Mouse (Mus musculus) lung, adult 10 weeks (tissue): Measurements from ENCODE around the gene Zfp78. TPM values are rescaled to one million over a fixed set of nuclear protein-coding genes. Genes with fewer than 3 reads are reported as not detected.

Experiments
- polyA plus RNA-seq: library from polyadenylated mRNA; stranded (reverse); fragments of 350-450 nt; fragmentation: Illumina TruSeq; extraction: RNeasy Lipid Tissue Mini Kit (QIAGEN cat#74804); gene quantifications from one replicate; pipeline ENCODE4 v1.2.3, GENCODE M21; 2014; ENCODE audit warnings: low read depth, low replicate concordance; ENCODE audit not compliant: insufficient read depth

The Zfp78 gene
- 1.1 TPM for polyA plus RNA-seq

DNA sequence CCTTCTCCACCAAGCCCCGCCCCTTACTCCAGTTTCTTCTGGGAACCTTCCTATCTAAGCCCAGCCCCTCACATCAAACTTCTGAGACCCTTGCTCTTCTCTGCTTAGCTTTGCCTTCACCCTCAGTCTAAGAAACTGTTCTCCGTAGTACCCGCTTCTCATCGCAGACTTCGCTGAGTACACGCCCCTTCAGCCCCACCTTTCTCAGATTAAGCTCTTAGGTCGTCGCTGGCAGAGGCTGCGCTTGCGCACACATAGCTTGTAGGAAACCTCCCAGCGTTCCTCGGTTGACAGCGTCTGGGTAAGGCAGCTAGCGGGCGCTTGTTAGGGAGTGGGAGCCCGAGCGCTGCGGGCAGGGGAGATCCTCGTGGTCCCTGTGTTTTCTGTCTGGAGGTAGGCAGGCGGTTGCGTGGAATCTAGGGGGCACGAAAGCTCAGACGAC, at the start of gene Zfp78:
TSS of gene Zfp78 (plus strand) at position 234 of the 442 bp plus-strand sequence.

GRCm38 (mm10) chr7:6331233-6331956, 31.7 kb upstream of the Zfp78 start, which contains the start of gene Zfp583:
Gene Zfp583, minus strand, starts transcription at chr7:6331285.

DNA sequence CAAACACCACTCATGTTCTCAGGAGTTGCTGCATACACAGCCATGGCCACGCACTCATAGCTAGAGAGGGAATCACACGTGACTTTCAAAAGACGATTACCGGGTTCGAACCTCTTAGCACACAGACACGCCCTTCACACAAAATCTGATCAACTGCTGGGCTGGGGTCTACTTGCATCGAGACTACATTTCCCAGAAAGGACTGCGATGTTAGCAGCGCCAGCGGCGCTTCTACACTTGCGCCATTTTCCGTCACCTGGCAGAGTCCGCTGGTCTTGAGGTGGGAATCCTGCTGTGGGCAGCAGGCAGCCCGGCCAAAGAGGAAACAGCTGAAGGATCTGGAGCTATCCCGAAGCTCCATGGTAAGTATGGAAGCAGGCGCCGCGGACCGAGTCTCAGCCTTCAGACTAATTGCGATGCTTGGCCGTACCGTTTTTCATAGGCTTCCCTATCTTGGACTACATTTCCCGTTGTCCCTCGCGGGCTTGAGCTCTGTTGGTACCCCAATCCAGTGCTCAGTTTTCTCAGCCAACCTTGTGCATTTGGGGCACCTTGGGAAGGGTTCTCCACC, 19.5 kb upstream of the Zfp78 start, which contains the start of gene Gm3854:
TSS of gene Gm3854 (plus strand) at position 259 of the 571 bp plus-strand sequence.

GRCm38 (mm10) chr7:6383044-6383455, 20.0 kb downstream of the Zfp78 start, which contains the start of gene Zfp28:
Gene Zfp28, plus strand, starts transcription at chr7:6383295.

DNA sequence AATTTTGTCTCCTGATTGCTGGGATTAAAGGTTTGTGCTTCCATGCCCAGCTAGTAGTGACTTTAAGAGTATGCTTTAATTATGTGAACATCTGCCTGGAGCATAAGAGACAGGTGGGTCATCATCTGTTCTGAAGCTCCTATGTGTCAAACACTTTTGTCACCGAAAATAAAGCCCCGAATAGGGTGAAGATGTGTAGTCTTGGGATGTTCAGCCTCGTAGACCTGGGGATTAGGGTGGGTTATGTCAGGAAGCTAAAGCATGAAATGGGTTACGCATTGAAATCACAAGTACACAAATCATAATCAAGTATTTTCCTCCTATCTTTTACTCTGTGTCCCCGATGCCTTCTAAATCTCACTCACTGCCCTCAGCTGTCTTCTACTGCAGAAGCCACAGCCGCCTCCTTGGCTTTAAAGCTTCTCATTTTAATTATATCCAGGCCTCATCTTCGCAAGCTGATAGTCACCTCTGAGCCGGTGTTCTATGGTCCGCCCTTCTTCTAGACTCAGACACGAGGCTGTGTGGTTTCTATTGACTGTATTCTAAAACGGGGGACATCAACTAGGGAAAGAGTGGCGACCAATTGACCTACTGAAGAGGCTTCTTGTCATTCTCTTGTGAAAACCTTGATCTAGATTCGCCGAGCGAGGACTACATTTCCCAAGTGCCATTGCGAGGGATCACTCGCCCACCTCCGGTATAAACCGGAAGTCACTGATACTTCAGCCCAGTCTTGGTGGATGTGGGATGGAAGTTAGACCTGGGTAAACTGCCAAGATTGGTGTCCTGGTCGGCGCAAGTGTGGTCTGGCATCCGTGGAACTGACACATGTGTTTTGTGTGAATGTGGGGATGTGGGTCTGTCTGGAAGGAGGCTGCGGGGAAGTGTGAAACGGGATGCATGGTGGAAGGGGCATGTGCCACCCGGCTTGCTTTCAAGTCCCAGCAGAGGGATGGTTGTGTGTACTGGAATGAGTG, 35.2 kb downstream of the Zfp78 start, which contains the start of gene Smim17:
TSS of gene Smim17 (plus strand) at position 720 of the 980 bp plus-strand sequence.

GRCm38 (mm10) chr7:6410043-6410442, 47.0 kb downstream of the Zfp78 start, which contains the start of gene Gm20715:
Gene Gm20715, plus strand, starts transcription at chr7:6410277.

Other genes with a start within 250 kb of the Zfp78 start
- gene Zfp787, start 207.3 kb upstream of the Zfp78 start, polyA plus RNA-seq = 20.2 TPM
- 15.7 TPM for gene Zfp444, start 191.1 kb upstream of the Zfp78 start, polyA plus RNA-seq
- not detected for gene Galp, start 166.2 kb upstream of the Zfp78 start, polyA plus RNA-seq
- gene Zscan5b, start 141.0 kb upstream of the Zfp78 start, polyA plus RNA-seq = not detected
- gene Epp13, start 110.6 kb upstream of the Zfp78 start, polyA plus RNA-seq = not detected
- gene Zfp667, start 76.7 kb upstream of the Zfp78 start, polyA plus RNA-seq = 2.2 TPM
- 1.8 TPM for gene Zfp583, start 32.0 kb upstream of the Zfp78 start, polyA plus RNA-seq
- 0.27 TPM for gene Gm3854, start 19.5 kb upstream of the Zfp78 start, polyA plus RNA-seq
- gene Zfp28, start 20.0 kb downstream of the Zfp78 start, polyA plus RNA-seq = 2.1 TPM
- gene Smim17, start 35.4 kb downstream of the Zfp78 start, polyA plus RNA-seq = not detected
- gene Gm20715, start 47.0 kb downstream of the Zfp78 start, polyA plus RNA-seq = not detected
- gene Olfr1344, start 75.4 kb downstream of the Zfp78 start, polyA plus RNA-seq = not detected
- gene Olfr1336, start 92.9 kb downstream of the Zfp78 start, polyA plus RNA-seq = not detected
- gene Olfr1346, start 103.8 kb downstream of the Zfp78 start, polyA plus RNA-seq = not detected
- gene Olfr5, start 123.7 kb downstream of the Zfp78 start, polyA plus RNA-seq = not detected
- gene Olfr1347, start 136.5 kb downstream of the Zfp78 start, polyA plus RNA-seq = not detected
- not detected for gene Olfr1348, start 145.5 kb downstream of the Zfp78 start, polyA plus RNA-seq
- not detected for gene Olfr1349, start 159.7 kb downstream of the Zfp78 start, polyA plus RNA-seq
- not detected for gene Olfr1350, start 201.6 kb downstream of the Zfp78 start, polyA plus RNA-seq